Mouse (Mus musculus): Measurements from ENCODE around the gene Sfxn2. TPM values are rescaled to one million over a fixed set of nuclear protein-coding genes. Genes with fewer than 3 reads are reported as not detected.

Sfxn2 gene
- total RNA-seq, 1 experiment from 2014 or later = 12.5 TPM

- peak; percentile 27 to 33; a peak in 1 of 4 replicates for ATAC-seq (replicated peaks in 1 of 2; ENCODE audit: insufficient read depth in 1 of 2, low FRiP score in 2 of 2, low TSS enrichment in 1 of 2, low read depth in 1 of 2, poor library complexity in 2 of 2, severe bottlenecking in 2 of 2)
Measured at GRCm38 (mm10) chr19:46641420-46642085, 68.4 kb downstream of the Sfxn2 start.

DNA sequence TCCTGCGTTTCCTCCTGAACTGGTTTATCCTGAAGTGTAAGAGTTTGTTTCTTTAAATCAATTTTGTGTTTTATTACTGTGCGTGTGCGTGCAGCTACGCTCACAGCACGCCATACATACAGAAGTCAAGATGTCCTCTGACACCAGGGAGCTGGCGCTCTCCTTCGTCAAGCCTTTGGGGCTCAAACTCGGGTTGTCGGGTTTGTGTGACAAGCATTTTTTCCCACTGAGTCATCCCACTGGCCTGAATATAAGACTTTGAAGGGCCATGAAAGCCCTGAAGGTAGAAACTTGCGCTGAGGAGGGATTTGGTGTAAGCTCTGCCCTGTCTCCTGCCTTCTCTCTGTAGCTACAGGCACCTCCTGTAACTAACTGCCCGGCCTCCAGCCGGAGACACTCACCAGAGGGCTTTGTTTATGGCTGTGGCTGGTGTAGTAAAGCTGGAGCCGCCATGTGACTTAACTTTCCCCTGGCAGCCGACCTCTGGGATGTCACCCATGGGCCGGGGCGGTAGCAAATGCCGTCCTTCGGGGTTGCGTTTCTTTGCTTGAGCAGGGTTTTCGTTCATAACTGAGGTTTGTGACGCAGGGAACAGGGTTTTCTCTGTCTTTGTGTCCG is 69.1 kb downstream of the Sfxn2 start:
- ATAC-seq (replicated peaks in 1 of 2; ENCODE audit: insufficient read depth in 1 of 2, low FRiP score in 2 of 2, low TSS enrichment in 1 of 2, low read depth in 1 of 2, poor library complexity in 2 of 2, severe bottlenecking in 2 of 2) = no peak

GRCm38 (mm10) chr19:46643236-46643635 is 70.1 kb downstream of the Sfxn2 start:
- no peak for ATAC-seq (replicated peaks in 1 of 2; ENCODE audit: insufficient read depth in 1 of 2, low FRiP score in 2 of 2, low TSS enrichment in 1 of 2, low read depth in 1 of 2, poor library complexity in 2 of 2, severe bottlenecking in 2 of 2)

DNA sequence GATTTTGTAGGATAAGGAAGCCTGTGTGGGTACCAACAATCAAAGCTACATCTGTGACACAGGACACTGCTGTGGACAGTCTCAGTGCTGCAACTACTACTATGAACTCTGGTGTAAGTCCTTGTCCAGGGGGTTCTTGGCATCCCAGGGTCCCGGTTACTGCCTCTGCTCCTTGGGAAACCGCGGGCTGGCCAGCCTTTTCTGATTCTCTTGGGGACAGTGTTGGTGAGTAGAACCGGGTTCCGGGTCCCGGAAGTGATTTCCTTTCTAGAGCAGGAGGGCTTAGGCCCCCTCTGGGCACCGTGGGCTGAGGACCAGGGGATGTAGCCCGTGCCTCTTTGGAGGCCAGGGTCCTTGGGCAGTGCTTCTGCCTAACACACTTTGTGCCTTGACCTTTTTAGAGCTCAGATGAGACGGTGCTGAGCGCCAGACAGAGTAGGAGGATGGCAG is 71.2 kb downstream of the Sfxn2 start:
- no peak for ATAC-seq (replicated peaks in 1 of 2; ENCODE audit: insufficient read depth in 1 of 2, low FRiP score in 2 of 2, low TSS enrichment in 1 of 2, low read depth in 1 of 2, poor library complexity in 2 of 2, severe bottlenecking in 2 of 2)

DNA sequence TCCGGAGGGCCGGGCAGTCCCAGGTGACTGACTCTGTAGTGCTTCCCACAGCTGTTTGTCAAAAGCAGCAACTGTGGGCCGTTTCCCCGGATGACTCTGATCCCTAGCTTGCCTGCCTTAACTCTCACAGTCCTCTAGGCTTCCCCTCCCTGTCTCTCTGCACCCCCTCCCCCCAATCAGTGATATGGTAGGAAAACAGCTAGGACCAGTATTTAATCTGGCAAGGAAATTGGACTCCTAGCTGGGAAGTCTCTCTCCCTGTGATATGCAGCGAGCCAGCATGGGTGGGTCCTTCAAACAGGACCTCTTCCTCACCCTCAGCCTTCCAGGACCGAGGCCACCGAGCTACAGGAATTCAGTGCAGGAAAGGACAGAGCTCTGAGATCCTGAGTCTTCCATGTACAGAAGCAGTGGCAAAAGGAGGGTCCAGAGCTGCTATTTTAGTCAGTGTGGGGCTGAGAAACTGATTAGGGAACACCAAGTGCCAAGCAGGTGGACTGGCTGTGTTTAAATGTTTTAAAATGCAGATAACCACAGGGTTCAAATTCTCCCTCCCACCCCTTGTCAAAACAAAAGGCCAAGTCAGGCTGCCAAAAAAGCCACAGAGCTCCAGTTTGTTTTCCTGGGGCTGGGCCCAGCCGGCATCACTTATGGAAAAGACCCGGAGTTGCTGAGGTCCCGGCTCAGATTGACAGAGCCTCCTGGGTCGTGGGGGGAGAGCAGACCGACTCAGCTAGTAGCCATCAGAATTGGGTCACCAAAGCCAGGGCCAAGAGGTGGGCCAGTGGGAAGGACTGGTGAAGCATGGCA is 71.8 kb downstream of the Sfxn2 start:
- ATAC-seq (replicated peaks in 1 of 2; ENCODE audit: insufficient read depth in 1 of 2, low FRiP score in 2 of 2, low TSS enrichment in 1 of 2, low read depth in 1 of 2, poor library complexity in 2 of 2, severe bottlenecking in 2 of 2) = no peak

DNA sequence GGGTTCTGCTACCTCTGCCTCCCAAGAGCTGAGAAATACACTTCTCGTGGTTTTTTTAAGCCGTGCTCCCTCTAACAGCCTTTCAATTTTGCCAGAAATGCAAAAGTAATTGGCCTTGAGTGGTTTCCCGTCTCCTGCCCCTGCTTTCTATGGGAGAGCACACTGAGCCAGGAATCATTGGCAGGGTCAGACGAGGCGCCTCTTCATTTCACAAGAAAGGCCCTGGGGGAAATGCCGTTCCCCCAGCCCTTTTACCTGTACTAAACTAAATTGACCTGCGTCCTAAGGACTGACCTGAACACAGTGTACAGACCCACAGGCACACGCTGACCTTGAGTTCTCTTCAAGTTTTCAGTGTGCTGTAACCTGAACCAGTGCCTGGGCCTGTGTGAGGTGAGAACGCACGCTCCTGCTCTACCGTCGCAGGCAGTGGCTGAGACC is 72.9 kb downstream of the Sfxn2 start:
- ATAC-seq (replicated peaks in 1 of 2; ENCODE audit: insufficient read depth in 1 of 2, low FRiP score in 2 of 2, low TSS enrichment in 1 of 2, low read depth in 1 of 2, poor library complexity in 2 of 2, severe bottlenecking in 2 of 2) = no peak

DNA sequence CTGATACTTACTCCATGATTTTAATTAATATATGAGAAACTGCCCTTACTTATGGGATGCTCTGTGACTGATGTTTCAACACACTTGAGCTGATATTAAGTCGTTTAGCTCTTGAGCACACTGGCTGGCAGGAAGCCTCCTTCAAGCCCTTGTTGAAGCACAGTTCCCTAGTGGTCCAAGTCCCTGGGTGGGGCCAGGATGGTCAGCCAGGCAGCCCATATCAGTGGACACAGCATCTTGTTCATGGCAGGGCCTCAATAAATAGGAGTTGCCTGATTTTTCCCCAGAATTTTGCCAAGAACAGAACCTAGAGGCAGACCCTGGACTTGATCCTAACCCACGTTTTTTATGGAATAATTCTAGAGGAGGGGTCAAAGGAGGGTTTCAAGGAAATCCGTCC is 74.1 kb downstream of the Sfxn2 start:
- ATAC-seq (replicated peaks in 1 of 2; ENCODE audit: insufficient read depth in 1 of 2, low FRiP score in 2 of 2, low TSS enrichment in 1 of 2, low read depth in 1 of 2, poor library complexity in 2 of 2, severe bottlenecking in 2 of 2) = no peak

Other genes starting within 250 kb of the Sfxn2 start
- 1.3 and 2.4 TPM in 2 replicates for gene Psd, start 246.2 kb upstream of the Sfxn2 start, total RNA-seq (2017)
- 0.81 and 3.5 TPM in 2 replicates for gene Fbxl15, start 245.2 kb upstream of the Sfxn2 start, total RNA-seq (2017)
- gene Cuedc2, start 234.7 kb upstream of the Sfxn2 start, total RNA-seq (2017) = 112 and 129 TPM in 2 replicates
- gene Mfsd13a, start 232.2 kb upstream of the Sfxn2 start, total RNA-seq (2017) = 5.9 and 8.6 TPM in 2 replicates
- gene 2310034G01Rik, start 223.1 kb upstream of the Sfxn2 start, total RNA-seq (2017) = 1.3 and 3.0 TPM in 2 replicates
- gene Actr1a, start 177.6 kb upstream of the Sfxn2 start, total RNA-seq (2017) = 73.4 and 97.6 TPM in 2 replicates
- 11.8 and 13.0 TPM in 2 replicates for gene Sufu, start 176.5 kb upstream of the Sfxn2 start, total RNA-seq (2017)
- 18.0 and 21.6 TPM in 2 replicates for gene Trim8, start 71.7 kb upstream of the Sfxn2 start, total RNA-seq (2017)
- gene Arl3, start 167 bp upstream of the Sfxn2 start, total RNA-seq (2017) = 28.8 and 35.8 TPM in 2 replicates
- 40.5 and 41.6 TPM in 2 replicates for gene Wbp1l, start 25.7 kb downstream of the Sfxn2 start, total RNA-seq (2017)
- gene Cyp17a1, start 99.8 kb downstream of the Sfxn2 start, total RNA-seq (2017) = not detected in 2 replicates
- gene Borcs7, start 116.5 kb downstream of the Sfxn2 start, total RNA-seq (2017) = 5.9 and 7.6 TPM in 2 replicates
- 62.6 and 67.5 TPM in 2 replicates for gene As3mt, start 134.1 kb downstream of the Sfxn2 start, total RNA-seq (2017)
- gene Cnnm2, start 188.2 kb downstream of the Sfxn2 start, total RNA-seq (2017) = 4.3 and 8.4 TPM in 2 replicates

Data from hematopoietic stem cell, adult 5-6 weeks (primary cell).